Mouse (Mus musculus): ENCODE data around the gene Nup133. TPM values are rescaled to one million over a fixed set of nuclear protein-coding genes. Genes with fewer than 3 reads are reported as not detected.

The Nup133 gene
- polyA plus RNA-seq, 1 experiment from 2014 or later: 21.1 TPM

DNA sequence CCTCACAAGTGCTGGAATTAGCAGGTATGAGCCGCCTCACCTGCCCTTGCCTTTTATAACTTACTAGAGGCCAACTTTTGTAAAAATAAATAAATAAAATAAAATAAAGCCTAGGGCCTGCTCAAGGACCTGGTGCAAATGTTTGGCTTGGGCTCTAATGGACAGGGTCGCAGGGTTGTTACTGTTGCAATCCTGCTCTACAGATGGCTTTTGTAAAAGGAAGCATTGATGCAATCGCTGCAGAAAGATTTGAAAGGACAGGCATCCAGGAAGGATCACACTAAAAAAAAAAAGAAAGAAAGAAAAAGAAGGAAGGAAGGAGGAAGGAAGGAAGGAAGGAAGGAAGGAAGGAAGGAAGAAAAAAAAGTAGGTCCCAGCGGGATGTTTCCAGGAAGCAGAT lies 88.7 kb downstream of the Nup133 start:
- no peak overlapping the region for H3K4me2 ChIP-seq
- peaks cover 19% of the 10 kb centered on the region for H3K27me3 ChIP-seq
- no peak for ATAC-seq (replicated peaks; ENCODE audit: insufficient number of reproducible peaks, insufficient read depth, low FRiP score, low read depth)
- no peaks in the 10 kb centered on the region for H3K9me3 ChIP-seq (replicated peaks)
- H3K4me1 ChIP-seq (replicated peaks): peaks cover 14% of the 10 kb centered on the region; the same call in 1 of the 2 replicates
- peak overlapping the region; percentile 94; the same call in 1 of the 2 replicates for H3K4me3 ChIP-seq
- H3K9ac ChIP-seq: no peak overlapping the region
- no peak overlapping the region for H3K27ac ChIP-seq
- no peaks in the 10 kb centered on the region for H3K36me3 ChIP-seq
- 68% methylated on average over 4 of the region's 4 CpGs for WGBS

DNA sequence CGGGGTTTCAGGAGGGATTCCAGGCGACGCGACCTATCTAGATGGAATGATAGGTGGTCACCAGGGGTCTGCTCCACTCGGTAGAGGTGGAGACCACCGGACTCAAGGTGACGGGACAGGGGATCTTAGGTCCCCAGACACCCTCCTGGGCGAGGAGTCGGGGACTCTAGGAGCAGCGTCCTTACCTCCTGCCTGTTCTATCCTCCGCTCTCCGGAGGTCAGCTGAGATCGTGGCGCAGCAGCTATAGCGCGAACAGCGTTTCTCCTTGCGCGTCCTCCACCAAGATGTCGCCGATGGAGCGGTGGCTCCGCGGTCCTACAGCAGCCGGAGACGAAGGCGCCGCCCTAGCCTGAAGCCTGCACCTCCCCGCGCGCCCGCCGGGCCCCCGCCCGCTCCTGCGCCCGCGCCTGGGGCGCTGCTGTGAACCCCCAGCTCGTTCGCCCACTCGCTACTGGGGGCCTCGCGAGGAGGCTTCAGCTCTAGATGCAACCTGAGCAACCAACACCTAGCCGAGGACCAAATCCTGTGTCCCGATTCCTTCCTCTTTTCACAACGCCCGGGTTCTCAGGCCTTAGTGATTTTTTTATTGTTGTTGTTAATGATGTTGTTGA lies 89.3 kb downstream of the Nup133 start, which contains the start of gene Ccsap:
TSS of gene Ccsap (minus strand) at position 562 of the 612 bp plus-strand sequence.
- Histone ChIP-seq H3K4me3 (peak within 1 kb of the TSS; percentile 94), H3K27ac (peak within 1 kb of the TSS; percentile 64), H3K36me3 (no peaks in the 10 kb centered on the region), H3K4me1 (replicated peaks) (peaks cover 14% of the 10 kb centered on the region; the same call in 1 of the 2 replicates), H3K4me2 (peak within 1 kb of the TSS; percentile 98), H3K9ac (peak within 1 kb of the TSS; percentile 75), H3K27me3 (peaks cover 19% of the 10 kb centered on the region), H3K9me3 (replicated peaks) (no peaks in the 10 kb centered on the region)
- ATAC-seq (replicated peaks; ENCODE audit: insufficient number of reproducible peaks, insufficient read depth, low FRiP score, low read depth): peak; percentile 61
- under 1% methylated on average over 48 of the region's 48 CpGs for WGBS

DNA sequence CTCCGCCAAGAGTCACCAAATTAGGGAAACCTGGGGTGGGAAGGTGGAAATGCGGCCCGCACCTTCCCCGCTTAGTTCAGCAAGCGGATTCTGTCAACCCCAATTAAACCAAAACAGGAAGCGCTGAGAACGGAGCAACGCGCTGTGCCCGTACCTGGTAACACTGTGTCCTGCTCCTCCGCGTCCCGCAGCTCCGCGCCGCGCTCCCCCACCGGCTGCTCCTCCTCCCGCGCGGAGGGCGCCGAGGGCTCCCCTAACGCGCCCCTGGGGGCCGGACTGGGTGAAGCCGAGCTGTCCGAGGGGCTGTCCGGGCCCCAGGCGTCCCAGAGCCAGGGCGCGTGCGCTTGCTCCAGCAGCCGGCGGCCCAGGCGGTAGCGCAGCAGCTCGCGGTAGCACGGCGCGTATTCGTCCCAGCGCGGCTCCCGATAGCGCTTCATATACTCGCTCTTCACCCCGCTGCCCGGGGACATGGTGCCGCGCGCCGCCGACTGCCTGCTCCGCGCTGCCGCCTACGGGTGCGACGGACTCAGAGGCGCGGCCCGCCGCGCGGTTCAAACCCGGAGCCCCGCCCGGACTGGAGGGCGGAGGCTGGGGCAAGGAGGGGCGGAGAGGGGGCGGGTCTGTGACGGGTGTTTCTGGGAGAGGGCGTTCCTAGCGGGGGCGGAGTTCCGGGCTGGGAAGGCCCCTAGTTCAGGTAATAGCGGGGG lies 90.0 kb downstream of the Nup133 start:
- H3K4me1 ChIP-seq (replicated peaks): peaks cover 14% of the 10 kb centered on the region; the same call in 1 of the 2 replicates
- peak; percentile 97 for ATAC-seq (replicated peaks; ENCODE audit: insufficient number of reproducible peaks, insufficient read depth, low FRiP score, low read depth)
- peaks cover 17% of the 10 kb centered on the region for H3K27me3 ChIP-seq
- peak overlapping the region; percentile 64 for H3K27ac ChIP-seq
- H3K4me2 ChIP-seq: peak overlapping the region; percentile 98
- no peaks in the 10 kb centered on the region for H3K9me3 ChIP-seq (replicated peaks)
- WGBS: under 1% methylated on average over 65 of the region's 79 CpGs
- H3K36me3 ChIP-seq: no peaks in the 10 kb centered on the region
- peak overlapping the region; percentile 75 for H3K9ac ChIP-seq
- peak overlapping the region; percentile 94 for H3K4me3 ChIP-seq

DNA sequence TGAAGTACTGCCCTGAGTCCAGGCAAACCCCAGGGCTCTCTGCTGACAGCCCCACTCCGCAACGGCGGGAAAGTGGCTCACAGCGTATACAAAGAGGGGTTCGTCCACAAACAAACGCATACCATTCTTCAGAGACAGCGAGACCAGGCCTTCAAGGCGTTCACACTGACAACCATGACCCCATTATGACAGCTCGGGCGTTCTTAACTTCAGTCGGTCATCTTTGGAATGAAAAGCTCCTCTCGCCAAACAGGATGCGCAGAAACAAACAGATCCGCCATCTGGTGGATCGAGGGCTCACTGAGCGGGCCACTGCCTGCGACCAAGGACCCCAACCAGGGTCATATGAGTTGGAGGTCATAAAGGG lies 90.5 kb downstream of the Nup133 start:
- Histone ChIP-seq H3K27me3 (peaks cover 13% of the 10 kb centered on the region), H3K4me3 (peak overlapping the region; percentile 94), H3K27ac (no peak overlapping the region), H3K9me3 (replicated peaks) (no peaks in the 10 kb centered on the region), H3K9ac (peak overlapping the region; percentile 75), H3K4me2 (peak overlapping the region; percentile 98), H3K4me1 (replicated peaks) (peaks cover 14% of the 10 kb centered on the region; the same call in 1 of the 2 replicates), H3K36me3 (no peaks in the 10 kb centered on the region)
- no peak; the same call in 1 of the 2 replicates for ATAC-seq (replicated peaks; ENCODE audit: insufficient number of reproducible peaks, insufficient read depth, low FRiP score, low read depth)
- WGBS: under 1% methylated on average over 17 of the region's 17 CpGs

DNA sequence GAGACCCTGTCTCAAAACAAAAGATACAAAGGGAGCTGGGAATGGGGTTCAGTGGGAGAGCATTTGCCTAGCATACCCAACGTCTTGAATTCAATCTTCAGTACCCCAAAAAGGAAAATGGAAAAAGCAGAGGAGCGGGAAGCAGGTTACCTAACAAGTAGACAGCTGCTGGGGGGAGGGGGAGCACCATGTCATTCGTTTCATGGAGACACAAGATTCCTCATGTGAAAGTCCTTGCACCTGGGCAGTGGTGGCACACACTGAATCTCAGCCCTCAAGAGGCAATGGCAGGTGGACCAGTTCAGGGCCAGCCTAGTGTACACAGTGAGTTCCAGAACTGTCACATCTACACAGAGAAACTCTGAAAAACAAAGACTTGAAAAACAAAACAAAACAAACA lies 91.7 kb downstream of the Nup133 start:
- H3K9ac ChIP-seq: no peak overlapping the region
- H3K4me1 ChIP-seq (replicated peaks): peaks cover 14% of the 10 kb centered on the region; the same call in 1 of the 2 replicates
- no peak for ATAC-seq (replicated peaks; ENCODE audit: insufficient number of reproducible peaks, insufficient read depth, low FRiP score, low read depth)
- WGBS: 70% methylated on average over 3 of the region's 3 CpGs
- H3K36me3 ChIP-seq: no peaks in the 10 kb centered on the region
- H3K27me3 ChIP-seq: peaks cover 6% of the 10 kb centered on the region; the same call in 1 of the 2 replicates
- H3K4me2 ChIP-seq: no peak overlapping the region
- no peak overlapping the region for H3K27ac ChIP-seq
- H3K4me3 ChIP-seq: no peak overlapping the region
- H3K9me3 ChIP-seq (replicated peaks): no peaks in the 10 kb centered on the region

DNA sequence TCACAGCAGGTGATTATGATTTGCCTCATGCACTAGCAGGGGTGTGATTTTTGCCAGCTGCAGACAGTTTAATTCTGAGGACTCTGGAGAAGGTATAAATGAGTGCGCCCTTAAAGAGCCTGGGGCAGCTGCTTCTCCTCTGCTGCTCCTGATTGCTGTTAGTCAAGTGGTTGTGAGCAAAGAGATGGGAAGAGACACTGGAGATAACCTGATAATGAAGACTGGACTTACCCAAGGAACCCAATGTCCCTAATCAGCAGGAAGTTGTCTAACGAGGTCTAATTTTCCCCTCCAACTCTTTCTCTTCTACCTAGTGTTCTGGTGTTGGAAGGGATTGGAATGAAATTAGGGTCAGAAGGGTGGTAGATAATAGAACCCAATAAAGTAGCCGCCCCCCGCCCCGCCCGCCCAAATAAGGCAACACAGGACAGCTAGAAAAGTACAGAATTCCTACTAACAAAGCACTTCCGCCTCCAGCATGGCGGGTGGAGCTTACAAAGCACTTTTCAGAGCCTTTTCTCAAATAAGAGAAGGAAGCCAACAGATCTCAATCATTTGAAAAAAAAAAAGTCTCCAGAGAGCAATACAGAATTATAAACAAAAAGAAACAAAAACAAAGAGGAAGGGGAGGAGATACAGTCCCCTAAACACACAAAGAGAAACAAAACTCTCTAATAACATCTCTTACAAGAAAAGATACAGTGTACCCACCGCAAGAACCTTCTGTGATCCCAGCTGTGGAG lies 94.2 kb downstream of the Nup133 start:
- Histone ChIP-seq H3K27me3 (no peaks in the 10 kb centered on the region), H3K4me2 (no peak overlapping the region), H3K4me1 (replicated peaks) (peaks cover 12% of the 10 kb centered on the region; the same call in 1 of the 2 replicates), H3K4me3 (no peak overlapping the region), H3K9me3 (replicated peaks) (no peaks in the 10 kb centered on the region), H3K36me3 (no peaks in the 10 kb centered on the region), H3K27ac (no peak overlapping the region), H3K9ac (no peak overlapping the region)
- ATAC-seq (replicated peaks; ENCODE audit: insufficient number of reproducible peaks, insufficient read depth, low FRiP score, low read depth): no peak
- 89% methylated on average over 9 of the region's 9 CpGs for WGBS

DNA sequence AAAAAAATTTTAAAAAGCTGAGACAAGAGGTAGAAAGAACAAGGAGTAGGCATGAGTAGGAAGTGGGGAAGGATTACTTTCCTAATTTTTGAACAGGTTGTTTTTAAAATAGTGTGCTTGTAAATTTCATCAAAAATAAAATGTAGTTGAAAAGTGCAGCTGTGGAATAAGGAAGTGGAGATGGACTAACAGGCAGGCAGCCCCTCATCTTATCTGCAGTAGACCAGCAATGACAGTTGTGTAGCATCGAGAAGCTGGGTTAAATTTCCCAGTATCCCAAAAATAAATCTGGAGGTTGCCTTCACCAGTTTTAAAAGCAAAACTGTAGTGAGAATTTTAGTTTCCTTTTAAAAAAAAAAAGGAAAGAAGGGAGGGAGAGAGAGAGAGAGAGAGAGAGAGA lies 94.8 kb downstream of the Nup133 start:
- H3K36me3 ChIP-seq: no peaks in the 10 kb centered on the region
- no peak overlapping the region for H3K4me2 ChIP-seq
- WGBS: 54% methylated on average over 1 of the region's 1 CpGs
- no peaks in the 10 kb centered on the region for H3K27me3 ChIP-seq
- no peak overlapping the region for H3K4me3 ChIP-seq
- H3K9me3 ChIP-seq (replicated peaks): no peaks in the 10 kb centered on the region
- no peak overlapping the region for H3K9ac ChIP-seq
- peaks cover 10% of the 10 kb centered on the region; the same call in 1 of the 2 replicates for H3K4me1 ChIP-seq (replicated peaks)
- no peak for ATAC-seq (replicated peaks; ENCODE audit: insufficient number of reproducible peaks, insufficient read depth, low FRiP score, low read depth)
- H3K27ac ChIP-seq: no peak overlapping the region

DNA sequence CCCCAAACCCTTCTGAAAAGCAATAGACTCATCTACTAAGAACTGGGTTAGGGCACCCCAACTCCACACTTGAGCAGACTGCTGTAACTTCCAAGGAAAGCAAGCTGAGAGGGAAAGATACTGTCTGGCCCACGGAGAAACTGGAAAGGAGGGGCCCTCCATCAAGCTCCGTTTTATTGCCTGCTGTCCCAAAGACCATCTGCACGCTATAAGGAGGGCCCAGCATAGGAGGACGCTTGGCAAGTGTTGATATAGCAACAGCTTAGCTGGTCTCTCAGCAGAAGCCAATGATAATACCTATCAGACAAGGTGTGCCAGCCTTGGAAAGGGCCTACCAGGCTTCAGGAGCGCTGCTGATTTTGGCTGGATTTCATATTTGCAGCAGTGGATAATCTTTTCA lies 97.5 kb downstream of the Nup133 start:
- H3K4me1 ChIP-seq (replicated peaks): no peaks in the 10 kb centered on the region
- H3K4me3 ChIP-seq: no peak overlapping the region
- H3K9me3 ChIP-seq (replicated peaks): no peaks in the 10 kb centered on the region
- 60% methylated on average over 5 of the region's 5 CpGs for WGBS
- no peak for ATAC-seq (replicated peaks; ENCODE audit: insufficient number of reproducible peaks, insufficient read depth, low FRiP score, low read depth)
- H3K9ac ChIP-seq: no peak overlapping the region
- H3K4me2 ChIP-seq: no peak overlapping the region
- H3K27me3 ChIP-seq: no peaks in the 10 kb centered on the region
- H3K27ac ChIP-seq: no peak overlapping the region
- H3K36me3 ChIP-seq: no peaks in the 10 kb centered on the region

DNA sequence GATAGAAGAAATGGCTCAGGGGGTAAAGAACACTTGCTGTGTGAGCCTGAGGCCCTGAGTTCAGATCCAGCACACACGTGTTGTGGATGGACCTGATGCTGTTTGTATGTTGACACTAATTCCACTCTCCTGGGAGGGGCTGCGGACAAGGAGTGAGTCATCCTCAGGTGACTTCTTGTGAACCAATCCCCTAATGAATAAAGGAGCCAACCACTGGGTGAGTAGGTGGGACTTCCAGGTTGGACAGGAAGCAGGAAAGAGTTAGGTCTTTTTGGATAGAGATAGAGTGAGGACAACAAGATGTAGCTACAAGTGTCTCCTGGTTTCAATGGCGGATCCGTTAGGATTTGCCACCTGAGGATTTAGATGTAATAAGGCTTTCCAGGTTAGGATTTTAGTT lies 99.7 kb downstream of the Nup133 start:
- Histone ChIP-seq H3K9ac (no peak overlapping the region), H3K27ac (no peak overlapping the region)
- WGBS: 75% methylated on average over 4 of the region's 4 CpGs

DNA sequence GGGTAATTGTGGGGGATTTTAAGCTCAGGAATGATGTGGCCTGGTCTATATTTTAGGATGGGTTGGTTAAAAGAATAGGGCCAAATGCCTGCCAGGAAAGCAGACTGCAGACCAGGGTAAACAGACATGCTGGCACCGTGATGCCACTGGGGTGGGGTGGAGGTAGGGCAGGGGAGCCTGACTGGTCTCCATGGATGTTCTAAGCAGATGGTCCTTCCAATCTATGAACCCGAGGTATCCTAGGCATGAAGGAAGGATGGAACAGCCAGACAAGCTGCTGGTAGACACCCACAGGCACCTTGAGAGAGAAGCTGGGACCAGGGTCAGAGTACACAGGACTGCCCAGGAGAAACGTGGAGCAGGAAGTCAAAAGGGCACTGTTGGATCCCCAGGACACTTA lies 101.5 kb downstream of the Nup133 start:
- H3K4me2 ChIP-seq: no peak overlapping the region
- H3K27me3 ChIP-seq: no peaks in the 10 kb centered on the region
- H3K36me3 ChIP-seq: no peaks in the 10 kb centered on the region
- 65% methylated on average over 3 of the region's 3 CpGs for WGBS
- ATAC-seq (replicated peaks; ENCODE audit: insufficient number of reproducible peaks, insufficient read depth, low FRiP score, low read depth): no peak
- H3K4me1 ChIP-seq (replicated peaks): no peaks in the 10 kb centered on the region
- H3K27ac ChIP-seq: no peak overlapping the region
- no peak overlapping the region for H3K4me3 ChIP-seq
- H3K9me3 ChIP-seq (replicated peaks): no peaks in the 10 kb centered on the region
- H3K9ac ChIP-seq: no peak overlapping the region

More for the DNA sequence above, 99.7 kb downstream of the Nup133 start:
- no peak for ATAC-seq (replicated peaks; ENCODE audit: insufficient number of reproducible peaks, insufficient read depth, low FRiP score, low read depth)
- H3K4me1 ChIP-seq (replicated peaks): no peaks in the 10 kb centered on the region
- no peak overlapping the region for H3K4me3 ChIP-seq
- no peaks in the 10 kb centered on the region for H3K36me3 ChIP-seq
- no peaks in the 10 kb centered on the region for H3K27me3 ChIP-seq
- H3K4me2 ChIP-seq: no peak overlapping the region
- H3K9me3 ChIP-seq (replicated peaks): no peaks in the 10 kb centered on the region
